Mouse (Mus musculus) midbrain, postnatal 0 days (tissue): ENCODE measurements around the gene Paf1. TPM values are rescaled to one million over a fixed set of nuclear protein-coding genes. Genes with fewer than 3 reads are reported as not detected.
A peak's percentile ranks its signal among the peaks of the same experiment; 100 is the strongest.

Experiments used
- ATAC-seq: fragments of 200-750 bp; cut with Nextera tagmentation; 2 replicates; pipeline ENCODE4 v1.8.0; 2017; ENCODE audit warnings: moderate number of reproducible peaks, mild to moderate bottlenecking, moderate TSS enrichment, moderate library complexity; ENCODE audit not compliant: low FRiP score
- DNase-seq: peaks from one replicate; pipeline ENCODE4 v3.0.0-alpha.2; 2015; ENCODE audit warnings: low spot score
- H3K27ac ChIP-seq: fragments of 300-500 bp; sonication (generic); 2 replicates; pipeline ENCODE4 v1.5.1; 2014; ENCODE audit warnings: low read depth, mild to moderate bottlenecking, low read length, mixed read lengths
- H3K27me3 ChIP-seq: fragments of 300-500 bp; sonication (generic); 2 replicates; pipeline ENCODE4 v1.6.1; 2014; ENCODE audit warnings: low read length, control low read depth, mixed read lengths; ENCODE audit not compliant: insufficient read depth
- H3K36me3 ChIP-seq: fragments of 300-500 bp; sonication (generic); 2 replicates; pipeline ENCODE4 v1.6.1; 2014; ENCODE audit warnings: low read length, control low read depth, mixed read lengths; ENCODE audit not compliant: insufficient read depth
- H3K4me1 ChIP-seq: fragments of 300-500 bp; sonication (generic); 2 replicates; pipeline ENCODE4 v1.6.1; 2014; ENCODE audit warnings: mild to moderate bottlenecking, control low read depth, antibody characterized with exemption, low read length, mixed read lengths; ENCODE audit not compliant: insufficient read depth
- H3K4me2 ChIP-seq: fragments of 300-500 bp; sonication (generic); 2 replicates; pipeline ENCODE4 v1.6.1; 2014; ENCODE audit warnings: low read depth, mild to moderate bottlenecking, low read length, mixed read lengths; ENCODE audit not compliant: poor library complexity, severe bottlenecking
- H3K4me3 ChIP-seq: fragments of 300-500 bp; sonication (generic); 2 replicates; pipeline ENCODE4 v1.5.1; 2014; ENCODE audit warnings: low read depth, mild to moderate bottlenecking, low read length, moderate library complexity
- H3K9ac ChIP-seq: fragments of 300-500 bp; sonication (generic); replicated peaks from 2 replicates; pipeline ENCODE4 v1.6.1; 2014; ENCODE audit warnings: mild to moderate bottlenecking, low read length, moderate library complexity, mixed read lengths; ENCODE audit not compliant: poor library complexity, severe bottlenecking
- H3K9me3 ChIP-seq: fragments of 300-500 bp; sonication (generic); 2 replicates; pipeline ENCODE4 v1.6.1; 2016; ENCODE audit warnings: low read length, control low read depth
- CTCF ChIP-seq: IDR thresholded peaks from 2 replicates; pipeline ENCODE4 v1.5.1; 2016; ENCODE audit warnings: antibody characterized with exemption, mild to moderate bottlenecking
- WGBS: fragments of 180-500 bp; shearing (Covaris S2); extraction: QIAGEN DNeasy Blood & Tissue Kit; methylation state at CpG from one replicate; pipeline ENCODE4 v1.1.7; 2014; 5-methylcytosine and 5-hydroxymethylcytosine counted together
- polyA plus RNA-seq: library from polyadenylated mRNA; unstranded; fragments of >200 nt; fragmentation: Nextera tagmentation; extraction: Ambion mirVana; gene quantifications from 2 replicates; pipeline ENCODE4 v1.2.1, GENCODE M21; 2015
- total RNA-seq: library from RNA; depleted of rRNA; stranded (reverse); fragments of >200 nt; gene quantifications from 2 replicates; pipeline ENCODE4 v1.2.3, GENCODE M21; 2014

The Paf1 gene
- total and polyA plus RNA-seq, 2 experiments from 2014 or later: 84.2 to 89.3 TPM

DNA sequence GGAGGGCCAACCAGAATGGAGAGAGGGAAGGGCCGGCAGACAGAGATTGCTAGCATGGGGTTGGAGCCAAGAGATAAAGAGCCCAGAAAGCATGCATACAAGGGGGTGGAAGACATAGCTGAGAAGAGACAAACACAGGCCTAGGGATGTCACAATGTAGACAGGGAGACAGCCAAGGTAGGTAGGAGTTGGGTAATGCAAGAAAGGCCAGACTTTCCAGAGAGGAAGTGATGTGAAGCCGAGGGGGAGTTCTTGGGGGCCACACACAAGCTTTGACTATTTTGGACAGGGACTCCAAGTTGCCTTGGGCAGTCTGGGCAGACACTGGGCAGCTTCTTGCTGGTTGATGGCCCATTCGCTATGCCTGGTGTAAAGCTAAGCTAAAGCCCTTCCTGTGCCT, 9.2 kb downstream of the Paf1 start:
- ATAC-seq: no peak

DNA sequence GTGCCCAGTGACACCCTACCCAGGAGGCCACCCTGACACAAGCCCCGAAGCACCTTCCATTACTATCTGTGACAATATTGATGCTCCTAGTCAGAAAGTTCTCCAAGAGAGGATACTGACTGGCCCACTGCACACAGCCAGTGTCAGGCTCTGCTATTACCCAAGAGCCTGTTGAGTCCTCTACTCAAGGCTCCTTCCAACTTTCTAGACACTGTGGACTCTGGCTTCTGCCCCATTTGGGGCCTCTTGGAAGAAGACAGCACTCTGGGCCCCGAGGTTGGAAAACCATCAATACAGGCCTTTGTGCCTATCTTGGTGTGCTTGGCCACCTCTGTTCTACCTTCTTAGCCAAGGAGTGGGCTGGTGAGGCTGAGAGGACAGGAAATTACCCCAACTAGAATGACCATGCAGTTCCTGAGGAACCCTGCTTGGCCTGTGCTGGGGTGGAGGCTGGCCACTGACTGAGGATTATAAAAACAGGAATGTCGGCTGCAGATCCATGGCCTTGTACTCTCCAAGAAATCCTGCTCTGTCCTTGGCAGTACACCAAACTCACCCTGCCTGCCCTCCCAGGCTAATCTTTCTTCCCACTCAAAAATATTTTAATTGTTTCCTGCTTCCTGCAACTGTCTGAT, 18.2 kb downstream of the Paf1 start:
- no peak overlapping the region for H3K4me2 ChIP-seq
- 93% methylated on average over 3 of the region's 3 CpGs for WGBS
- H3K9me3 ChIP-seq: no peaks in the 10 kb centered on the region
- TF ChIP-seq CTCF: no peak
- H3K4me3 ChIP-seq: no peak overlapping the region
- ATAC-seq (no peak), DNase-seq (no peak)
- peaks cover 64% of the 10 kb centered on the region for H3K36me3 ChIP-seq
- H3K27me3 ChIP-seq: no peaks in the 10 kb centered on the region
- H3K27ac ChIP-seq: no peak overlapping the region
- H3K9ac ChIP-seq: no peak overlapping the region
- H3K4me1 ChIP-seq: no peaks in the 10 kb centered on the region

More for the DNA sequence above, 9.2 kb downstream of the Paf1 start:
- no peaks in the 10 kb centered on the region for H3K27me3 ChIP-seq
- H3K4me3 ChIP-seq: no peak overlapping the region
- DNase-seq: no peak
- H3K9ac ChIP-seq: no peak overlapping the region
- no peaks in the 10 kb centered on the region for H3K9me3 ChIP-seq
- TF ChIP-seq CTCF: no peak
- H3K36me3 ChIP-seq: peaks cover 82% of the 10 kb centered on the region
- H3K4me1 ChIP-seq: no peaks in the 10 kb centered on the region
- no peak overlapping the region for H3K27ac ChIP-seq
- WGBS: 86% methylated on average over 3 of the region's 3 CpGs
- H3K4me2 ChIP-seq: no peak overlapping the region

DNA sequence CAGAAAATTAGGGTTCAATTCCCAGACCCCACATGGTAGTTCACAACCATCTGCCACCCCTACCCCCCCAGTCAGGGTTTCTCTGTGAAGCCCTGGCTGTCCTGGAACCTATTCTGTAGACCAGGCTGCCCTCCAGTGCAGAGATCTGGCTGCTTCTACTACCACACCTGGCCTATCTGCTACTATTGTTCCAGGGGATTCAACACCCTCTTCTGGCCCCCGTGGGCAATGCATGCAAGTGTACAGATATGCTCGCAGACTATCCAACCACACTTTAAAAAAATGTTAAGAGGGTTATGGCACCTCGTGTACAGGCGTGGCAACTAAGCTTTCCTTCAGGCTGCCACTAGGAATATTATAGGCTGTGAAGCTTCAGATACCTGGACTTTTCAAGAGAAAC, 20.1 kb downstream of the Paf1 start:
- Histone ChIP-seq H3K36me3 (peaks cover 48% of the 10 kb centered on the region), H3K9me3 (no peaks in the 10 kb centered on the region), H3K9ac (no peak overlapping the region), H3K27me3 (no peaks in the 10 kb centered on the region), H3K4me3 (no peak overlapping the region), H3K4me2 (no peak overlapping the region), H3K4me1 (no peaks in the 10 kb centered on the region), H3K27ac (no peak overlapping the region)
- WGBS: 88% methylated on average over 4 of the region's 4 CpGs
- no peak for ATAC-seq
- no peak for DNase-seq
- TF ChIP-seq CTCF: peak; percentile 22; the same call in 1 of the 2 replicates

DNA sequence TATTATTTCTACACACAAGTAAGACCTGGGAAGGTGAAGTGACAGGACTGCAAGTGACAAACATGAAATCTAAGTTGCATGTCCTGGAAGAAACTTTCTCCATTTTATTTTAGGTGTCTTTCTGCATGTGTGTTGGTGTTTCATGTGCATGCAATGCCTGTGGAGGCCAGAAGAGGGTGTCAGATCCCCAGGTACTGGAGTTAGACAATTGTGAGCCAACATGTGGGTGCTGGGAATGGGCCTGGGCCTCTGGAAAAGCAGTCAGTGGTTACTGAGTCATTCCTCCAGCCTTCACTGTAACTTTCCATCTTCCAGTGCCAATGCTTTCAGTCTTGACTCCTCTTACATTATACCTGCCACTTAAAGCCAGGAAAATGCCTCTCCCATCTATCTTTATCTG, 24.6 kb downstream of the Paf1 start:
- ATAC-seq (no peak), DNase-seq (no peak)
- Histone ChIP-seq H3K9me3 (no peaks in the 10 kb centered on the region), H3K36me3 (peaks cover 63% of the 10 kb centered on the region), H3K27ac (no peak overlapping the region), H3K27me3 (no peaks in the 10 kb centered on the region), H3K4me1 (no peaks in the 10 kb centered on the region), H3K9ac (no peak overlapping the region), H3K4me2 (no peak overlapping the region), H3K4me3 (no peak overlapping the region)
- TF ChIP-seq CTCF: peak; percentile 47

DNA sequence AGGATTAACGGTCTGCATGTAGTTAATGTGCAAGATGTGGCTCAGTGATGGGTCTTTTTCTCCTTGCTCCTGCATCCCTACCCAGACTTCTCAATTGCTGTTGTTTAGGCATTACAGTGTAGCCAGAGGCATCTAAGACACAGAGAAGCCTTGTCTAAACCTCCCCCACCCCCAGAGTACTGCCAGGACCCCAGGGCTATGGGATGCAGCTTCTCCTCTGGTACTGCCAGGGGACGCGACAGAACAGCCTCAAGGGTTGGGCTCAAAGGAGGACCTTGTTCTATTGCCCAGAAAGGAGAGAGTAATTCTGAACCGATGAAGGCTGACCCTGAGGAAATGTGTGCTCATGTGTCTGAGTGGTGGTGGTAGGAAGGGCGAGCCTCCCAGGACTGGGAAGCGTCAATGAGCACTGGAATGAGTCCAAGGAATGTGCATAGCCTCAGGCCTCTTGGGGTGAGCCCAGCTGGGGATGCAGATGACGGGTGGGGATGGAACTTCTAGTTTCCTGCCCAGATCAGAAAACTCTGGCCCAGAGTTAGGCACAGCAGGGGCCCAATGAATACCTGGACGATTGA, 25.4 kb downstream of the Paf1 start:
- Histone ChIP-seq H3K4me2 (no peak overlapping the region), H3K4me3 (no peak overlapping the region), H3K4me1 (no peaks in the 10 kb centered on the region), H3K27ac (no peak overlapping the region; the same call in 1 of the 2 replicates), H3K9me3 (no peaks in the 10 kb centered on the region), H3K36me3 (peaks cover 65% of the 10 kb centered on the region), H3K27me3 (no peaks in the 10 kb centered on the region), H3K9ac (no peak overlapping the region)
- DNase-seq (peak; percentile 39), ATAC-seq (no peak)
- TF ChIP-seq CTCF: no peak
- WGBS: 80% methylated on average over 8 of the region's 8 CpGs

DNA sequence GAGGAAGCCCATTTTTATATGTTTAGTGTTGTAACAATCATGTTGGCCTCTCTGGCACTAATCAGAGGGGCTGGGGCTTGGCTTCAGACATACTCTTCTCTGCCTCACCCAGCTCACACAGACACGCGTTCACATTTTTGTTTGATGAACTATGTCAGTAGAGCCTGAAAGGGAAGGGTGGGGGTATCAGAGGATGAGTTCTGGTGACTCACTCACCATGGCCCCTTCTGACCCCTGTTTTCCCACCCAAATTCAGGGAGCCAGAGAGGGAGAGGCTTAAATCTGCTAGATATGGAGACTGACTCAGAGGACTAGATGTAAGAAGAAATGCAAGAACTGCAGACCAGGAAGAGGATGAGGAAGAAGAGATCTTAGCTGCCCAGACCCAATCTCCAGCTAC, 26.7 kb downstream of the Paf1 start:
- H3K9ac ChIP-seq: no peak overlapping the region
- ATAC-seq (no peak), DNase-seq (no peak)
- no peak overlapping the region for H3K4me3 ChIP-seq
- H3K4me1 ChIP-seq: no peaks in the 10 kb centered on the region
- TF ChIP-seq CTCF: no peak
- no peak overlapping the region for H3K27ac ChIP-seq
- WGBS: 97% methylated on average over 2 of the region's 2 CpGs
- H3K36me3 ChIP-seq: peaks cover 58% of the 10 kb centered on the region
- H3K9me3 ChIP-seq: no peaks in the 10 kb centered on the region
- no peaks in the 10 kb centered on the region for H3K27me3 ChIP-seq
- no peak overlapping the region for H3K4me2 ChIP-seq
